Comparison of ENCODE assay signal across 17 mouse cellular contexts in the genomic region with DNA sequence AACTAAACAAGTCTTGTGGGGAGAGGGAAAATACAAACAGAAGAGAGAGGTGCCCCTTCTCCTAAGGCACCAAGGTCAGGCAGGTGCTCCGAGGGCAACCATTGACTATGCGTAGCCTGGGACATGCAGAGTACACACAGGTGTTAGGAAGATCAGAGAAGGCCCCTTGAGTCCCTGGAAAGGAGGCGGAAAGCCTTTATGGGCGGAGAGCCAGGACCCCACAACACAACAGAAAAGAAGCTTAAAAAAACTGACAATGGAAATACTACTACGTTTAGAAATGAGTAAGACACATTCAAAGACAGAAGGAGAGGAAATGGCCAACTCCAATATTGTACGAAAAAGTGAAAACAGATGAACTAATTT.
DNase-seq lines count a peak whose midpoint lies in the region; ATAC-seq lines count a peak whose summit lies in the region.
"Had no signal": no experiment of that assay in that cellular context is flagged by ENCODE, and none has a peak within 500 bp of the region (broad histone marks: within the 10 kb centered on the region; RNA-seq: fewer than 3 reads in every experiment).

No protein-coding gene starts in this region.

- H3K9ac ChIP-seq in heart, embryonic 11.5 days (ENCODE audit: low read depth, low read length): no peak overlapping the region
- H3K9ac ChIP-seq in limb, embryonic 12.5 days (replicated peaks): no peak overlapping the region
- H3K9ac ChIP-seq: embryonic facial prominence, embryonic 13.5 days; forebrain, embryonic 13.5 days; forebrain, postnatal 0 days; heart, embryonic 13.5 days; hindbrain, embryonic 12.5 days had no signal

- H3K27me3 ChIP-seq in heart, embryonic 11.5 days (ENCODE audit: control insufficient read depth, insufficient read depth, low read length): no peaks in the 10 kb centered on the region
- H3K27me3 ChIP-seq in embryonic facial prominence, embryonic 10.5 days (replicated peaks; ENCODE audit: low read depth, poor library complexity, severe bottlenecking): no peaks in the 10 kb centered on the region
- no peaks in the 10 kb centered on the region for H3K27me3 ChIP-seq in limb, embryonic 12.5 days
- H3K27me3 ChIP-seq: forebrain, embryonic 13.5 days; hindbrain, embryonic 12.5 days had no signal

- 81% methylated on average over 6 of the region's 6 CpGs for WGBS in heart, embryonic 11.5 days (ENCODE audit: insufficient replicate concordance)
- 84% methylated on average over 6 of the region's 6 CpGs for WGBS in embryonic facial prominence, embryonic 10.5 days
- WGBS in limb, embryonic 12.5 days: 66% methylated on average over 6 of the region's 6 CpGs

- no peak overlapping the region for H3K4me2 ChIP-seq in heart, embryonic 11.5 days
- H3K4me2 ChIP-seq in limb, embryonic 12.5 days: no peak overlapping the region
- H3K4me2 ChIP-seq: embryonic facial prominence, embryonic 13.5 days; forebrain, embryonic 13.5 days; heart, embryonic 13.5 days; hindbrain, embryonic 12.5 days had no signal

- peak; percentile 13 to 42 for DNase-seq in heart, adult 18-20 months
- no peak for DNase-seq in embryonic facial prominence, embryonic 10.5 days (ENCODE audit: low spot score)
- DNase-seq in heart, postnatal 14 days: peak; percentile 18 to 40
- no peak for DNase-seq in left cerebral cortex, adult 9 months (ENCODE audit: low spot score in 2 of 2)
- DNase-seq in cerebellum, postnatal 25 days: no peak
- DNase-seq: adrenal gland, adult 2 months; adrenal gland, postnatal 25 days; cerebellum, adult 2 months; forebrain, postnatal 0 days; kidney, adult 11 months had no signal

- H3K4me1 ChIP-seq in heart, embryonic 11.5 days (ENCODE audit: control insufficient read depth, insufficient read depth, low read length): peaks cover 14% of the 10 kb centered on the region
- H3K4me1 ChIP-seq in embryonic facial prominence, embryonic 10.5 days: peaks cover 27% of the 10 kb centered on the region
- peaks cover 28% of the 10 kb centered on the region for H3K4me1 ChIP-seq in limb, embryonic 12.5 days (replicated peaks)

- H3K9me3 ChIP-seq in heart, embryonic 11.5 days (replicated peaks; ENCODE audit: control insufficient read depth, low read length): no peaks in the 10 kb centered on the region
- H3K9me3 ChIP-seq in embryonic facial prominence, embryonic 10.5 days: no peaks in the 10 kb centered on the region
- H3K9me3 ChIP-seq in limb, embryonic 12.5 days: no peaks in the 10 kb centered on the region
- H3K9me3 ChIP-seq: embryonic facial prominence, embryonic 13.5 days; forebrain, embryonic 13.5 days; heart, embryonic 13.5 days; hindbrain, embryonic 12.5 days had no signal

- intact Hi-C loops in heart, postnatal 14 days (cut with DNase I): no loop called here

- H3K4me3 ChIP-seq in heart, embryonic 11.5 days (ENCODE audit: low read depth, low read length): no peak overlapping the region
- no peak overlapping the region for H3K4me3 ChIP-seq in embryonic facial prominence, embryonic 10.5 days
- H3K4me3 ChIP-seq in limb, embryonic 12.5 days (replicated peaks): no peak overlapping the region
- H3K4me3 ChIP-seq: embryonic facial prominence, embryonic 13.5 days; forebrain, embryonic 13.5 days; heart, embryonic 13.5 days; hindbrain, embryonic 12.5 days had no signal

- no peak overlapping the region for H3K27ac ChIP-seq in heart, embryonic 11.5 days (ENCODE audit: low read depth, low read length)
- peak overlapping the region; percentile 40; the same call in 1 of the 2 replicates for H3K27ac ChIP-seq in embryonic facial prominence, embryonic 10.5 days (replicated peaks)
- H3K27ac ChIP-seq in limb, embryonic 12.5 days: peak overlapping the region; percentile 1; the same call in 1 of the 2 replicates
- H3K27ac ChIP-seq: embryonic facial prominence, embryonic 13.5 days; forebrain, embryonic 13.5 days; heart, embryonic 13.5 days; hindbrain, embryonic 12.5 days; hindbrain, postnatal 0 days had no signal

- no peaks in the 10 kb centered on the region for H3K36me3 ChIP-seq in heart, embryonic 11.5 days (ENCODE audit: control insufficient read depth, insufficient read depth, low read length)
- no peaks in the 10 kb centered on the region for H3K36me3 ChIP-seq in embryonic facial prominence, embryonic 10.5 days (replicated peaks)
- H3K36me3 ChIP-seq in limb, embryonic 12.5 days: no peaks in the 10 kb centered on the region
- H3K36me3 ChIP-seq: embryonic facial prominence, embryonic 13.5 days; heart, embryonic 13.5 days; hindbrain, embryonic 12.5 days had no signal

- ATAC-seq in heart, embryonic 11.5 days (replicated peaks; ENCODE audit: insufficient number of reproducible peaks, low FRiP score, low TSS enrichment): no peak
- no peak for ATAC-seq in limb, embryonic 12.5 days (ENCODE audit: insufficient number of reproducible peaks, insufficient read depth, low FRiP score, low TSS enrichment, low read depth)
- ATAC-seq: forebrain, embryonic 13.5 days; forebrain, postnatal 0 days; hindbrain, postnatal 0 days had no signal

Comparison
In these comparisons a context has a peak if more than half of its experiments do, and no peak if none do; other contexts are left out.
1. DNase-seq: peak in heart, adult 18-20 months (2 of 2) and heart, postnatal 14 days (2 of 2); none in embryonic facial prominence, embryonic 10.5 days (single experiment), left cerebral cortex, adult 9 months (0 of 2) and cerebellum, postnatal 25 days (0 of 2).